Mouse (Mus musculus) erythroblast, adult 5-6 weeks (primary cell): ENCODE measurements around the gene Tmem14a. TPM values are rescaled to one million over a fixed set of nuclear protein-coding genes. Genes with fewer than 3 reads are reported as not detected.
"Not testable (repeated sequence)": the region's sequence is repeated elsewhere in the genome, so short reads cannot be mapped to it uniquely, and the experiment has no call there.

Experiments used
- ATAC-seq: replicated peaks from 2 replicates; pipeline ENCODE4 v1.8.0; 2016; ENCODE audit warnings: moderate number of reproducible peaks, mild to moderate bottlenecking, moderate TSS enrichment, inconsistent platforms; ENCODE audit not compliant: poor library complexity, low FRiP score, severe bottlenecking
- total RNA-seq, 2 experiments: library from RNA; stranded (forward) in 1 of 2; stranded (reverse) in 1 of 2; fragments of 150-400 nt in 1 of 2; fragments of 200-764, 138-1000 nt in 1 of 2; gene quantifications; 2 replicates each; pipeline versions ENCODE4 v1.2.3 to v1.2.4; 2015 to 2017; ENCODE audit warnings: low replicate concordance in 2 of 2

The Tmem14a gene
- total RNA-seq (2015; ENCODE audit: low replicate concordance) (not detected in 2 replicates), total RNA-seq (2017; ENCODE audit: low replicate concordance) (not detected in 2 replicates)

DNA sequence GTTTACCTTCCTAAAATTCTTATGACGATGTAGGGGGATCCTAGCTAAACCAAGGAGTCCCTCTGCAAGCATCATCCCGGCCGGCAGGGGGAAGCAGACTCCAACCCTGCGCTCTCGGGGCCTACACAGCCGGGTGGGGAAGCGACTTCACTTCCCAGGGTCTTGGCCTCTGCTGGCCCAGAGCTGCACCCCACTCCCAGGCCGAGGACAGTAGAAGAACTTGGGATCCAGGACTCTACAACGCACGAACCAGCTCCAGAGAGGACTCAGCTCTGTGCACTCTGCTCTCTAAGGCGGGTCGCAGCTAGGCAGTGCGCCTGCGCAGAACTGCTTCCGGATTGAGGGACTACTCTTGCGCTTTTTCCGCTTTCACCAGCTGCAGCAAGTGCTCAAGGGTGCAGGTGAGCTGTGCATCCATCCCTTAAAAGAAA is at the start of gene Tmem14a:
TSS of gene Tmem14a (plus strand) at position 87 of the 431 bp plus-strand sequence.
- peak; percentile 86 for ATAC-seq

DNA sequence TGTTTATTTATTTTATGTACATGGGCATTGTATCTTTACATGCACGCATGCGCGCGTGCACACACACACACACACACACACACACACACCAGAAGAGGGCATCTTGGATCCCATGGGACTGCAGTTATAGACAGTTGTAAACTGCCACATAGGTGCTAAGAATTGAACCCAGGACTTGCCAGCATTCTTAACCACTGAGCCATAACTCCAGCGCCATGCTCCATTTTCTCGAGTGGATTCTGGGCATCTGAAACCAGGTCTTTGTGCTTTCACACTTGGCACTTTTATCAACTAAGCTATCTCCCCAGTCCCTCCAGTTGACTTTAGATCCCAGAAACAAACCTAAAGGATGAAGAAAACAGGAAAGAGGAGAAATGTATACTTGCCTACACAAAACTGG is 33.2 kb upstream of the Tmem14a start:
- ATAC-seq, result no peak

DNA sequence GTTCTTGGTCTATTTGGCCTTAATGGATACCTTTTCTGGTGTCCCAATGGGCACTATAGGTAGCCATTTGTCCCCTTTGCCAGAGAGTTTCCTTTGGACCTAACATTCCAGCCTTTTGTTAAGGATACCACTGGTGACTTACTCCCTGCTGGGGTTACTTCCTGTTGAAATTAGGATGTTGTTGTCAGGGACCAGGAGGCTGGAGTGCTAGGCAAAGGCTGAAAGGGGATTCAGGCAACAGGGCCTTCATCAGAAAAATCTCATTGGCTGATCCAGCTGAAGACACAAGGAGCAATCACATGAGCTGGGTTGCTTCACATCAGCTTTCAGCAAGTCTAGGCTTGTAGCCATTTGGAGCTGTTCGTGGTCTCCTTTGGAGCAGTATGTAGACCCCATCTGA is 12.1 kb upstream of the Tmem14a start:
- ATAC-seq, result no peak

DNA sequence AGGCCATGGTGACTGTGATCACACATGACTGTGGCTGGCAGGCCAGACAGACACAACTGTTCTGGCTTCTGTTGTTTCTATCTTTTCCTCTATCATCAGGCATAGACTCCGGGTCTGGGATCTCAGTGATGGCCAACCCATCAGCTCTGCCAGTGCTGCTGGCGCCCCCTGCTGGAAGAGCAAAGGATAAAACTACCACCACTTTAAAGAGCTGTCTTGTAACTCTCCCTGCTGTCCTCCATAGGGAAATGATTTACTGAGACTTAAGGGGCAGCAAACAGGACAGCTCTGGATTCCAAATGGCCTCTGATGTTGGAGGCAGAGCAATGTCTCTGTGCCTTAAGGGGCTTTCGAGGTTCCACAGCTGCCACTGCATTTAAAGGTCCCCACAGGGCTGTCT is 4.8 kb upstream of the Tmem14a start:
- ATAC-seq, result peak; percentile 42; the same call in 1 of the 2 replicates

DNA sequence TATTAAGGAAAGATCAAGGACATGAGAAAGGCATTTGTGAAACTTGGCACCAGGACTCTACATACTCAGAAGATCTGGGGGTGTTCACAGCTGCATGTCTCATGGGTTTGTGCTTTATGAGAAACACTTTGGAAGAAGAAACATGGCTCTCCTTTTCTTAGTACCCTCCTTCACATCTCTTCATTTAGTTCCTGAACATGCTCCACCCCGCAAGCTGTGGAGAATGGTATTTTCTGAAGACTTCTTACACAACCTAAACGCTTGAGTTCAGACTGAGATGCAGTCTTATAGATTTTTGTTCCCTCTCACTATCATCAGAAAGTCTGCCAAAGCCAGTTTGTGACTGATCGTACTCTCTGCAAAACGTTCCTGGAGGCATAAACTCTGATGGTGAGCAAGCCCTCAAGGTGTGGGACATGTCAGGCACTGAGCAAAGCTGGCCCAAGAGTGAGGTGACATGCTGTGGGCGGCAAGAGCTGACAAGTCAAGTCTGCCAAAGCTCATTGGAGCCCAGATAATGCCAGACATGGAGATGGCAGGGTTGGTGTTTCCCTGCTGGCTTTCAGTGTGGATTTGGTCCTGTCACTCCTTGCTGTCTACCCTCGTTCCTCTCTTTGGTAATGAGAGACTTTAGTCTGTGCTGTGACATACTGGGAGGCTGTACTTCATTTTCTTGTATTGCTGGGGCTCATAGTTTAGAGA is 4.2 kb upstream of the Tmem14a start:
- ATAC-seq, result not testable (repeated sequence)

DNA sequence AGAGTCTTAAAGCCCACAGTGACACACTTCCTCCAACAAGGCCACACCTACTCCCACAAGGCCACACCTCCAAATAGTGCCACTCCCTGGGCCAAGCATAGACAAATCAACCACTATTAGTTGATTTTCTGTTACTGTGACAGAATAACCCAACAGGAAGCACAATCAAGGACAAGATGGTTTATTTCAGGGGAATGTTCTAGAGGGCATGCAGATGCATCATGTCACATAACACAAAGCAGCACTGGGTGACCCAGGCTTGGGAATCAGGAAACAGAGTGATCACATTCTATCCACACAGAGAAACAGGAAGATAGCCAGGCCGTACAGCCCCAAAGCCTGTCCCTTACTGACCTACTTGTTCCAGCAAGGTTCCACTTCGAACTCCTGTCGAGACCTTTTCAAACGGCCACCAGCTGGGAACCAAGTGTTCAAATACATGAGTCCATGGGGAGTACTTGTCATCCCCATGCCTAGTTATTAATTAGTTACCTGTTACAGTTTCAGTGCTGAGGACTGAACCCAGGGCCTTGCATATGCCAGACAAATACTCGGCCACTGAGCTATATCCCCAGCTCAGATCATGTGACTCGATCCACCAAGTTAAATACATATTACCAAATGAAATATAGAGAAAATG is 9.5 kb downstream of the Tmem14a start:
- ATAC-seq, result no peak

DNA sequence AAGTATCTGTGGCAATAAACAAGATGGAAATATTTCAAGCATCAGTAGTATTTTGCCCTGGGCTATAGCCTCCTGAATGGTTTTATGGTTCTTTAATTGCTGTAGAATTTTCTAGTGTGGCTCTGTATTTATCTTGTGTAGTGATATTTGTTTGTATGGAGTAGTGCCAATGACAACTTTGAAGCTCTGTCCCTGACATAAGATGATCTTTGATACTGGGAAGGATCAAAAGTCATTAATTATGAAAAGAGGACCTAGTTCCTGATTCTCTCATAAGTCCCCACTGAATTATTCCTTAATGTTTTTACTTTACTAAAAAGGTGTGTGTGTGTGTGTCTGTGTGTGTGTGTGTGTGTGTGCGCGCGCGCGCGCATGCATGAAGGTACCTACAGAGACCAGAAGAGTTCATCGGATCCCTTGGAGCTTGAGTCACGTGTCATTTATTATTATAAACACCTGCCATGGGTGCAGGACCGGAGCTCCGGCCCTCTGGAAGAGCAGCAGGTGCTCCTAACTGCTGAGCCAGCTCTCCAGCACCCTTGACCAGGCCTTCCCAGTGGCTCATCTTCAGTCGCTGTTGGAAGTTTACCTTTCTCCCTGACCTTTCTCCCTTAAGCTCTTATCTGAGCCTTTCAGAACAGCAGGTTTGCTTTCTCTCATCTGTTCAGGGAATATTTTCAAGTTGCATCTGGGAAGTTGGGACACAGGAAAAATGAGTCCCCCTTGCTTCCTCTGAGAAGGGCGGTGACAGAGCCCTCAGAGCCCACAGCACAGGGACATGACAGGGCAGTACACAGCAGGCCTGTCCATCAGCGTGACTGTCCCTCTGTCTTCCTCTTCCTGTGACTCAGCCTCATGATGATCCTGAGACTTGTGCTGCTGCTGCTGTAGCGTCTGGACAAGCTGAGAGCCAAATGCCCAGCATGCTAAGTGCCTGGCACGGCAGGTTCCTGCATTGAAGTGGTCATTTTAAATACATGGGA is 10.7 kb downstream of the Tmem14a start:
- ATAC-seq, result not testable (repeated sequence)

DNA sequence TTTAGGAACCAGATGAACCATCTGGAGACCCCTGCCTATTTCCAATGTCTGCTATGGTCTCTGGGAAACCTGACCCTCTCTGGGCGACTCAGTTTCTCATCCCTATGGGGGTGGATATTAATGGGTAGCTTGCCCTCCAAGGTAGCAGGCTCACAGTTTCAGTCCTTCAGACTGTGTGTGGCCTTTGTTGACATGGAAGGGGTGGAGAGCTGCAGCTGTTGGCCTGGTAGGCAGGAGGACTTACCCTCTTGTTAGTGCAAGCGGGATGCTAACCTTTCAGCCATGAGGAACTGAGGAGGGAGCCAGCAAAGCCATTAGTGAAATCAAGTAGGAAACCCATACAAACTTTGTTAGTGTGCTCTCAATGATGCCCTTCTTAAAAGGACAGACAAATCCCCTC is 12.0 kb downstream of the Tmem14a start:
- ATAC-seq, result no peak

DNA sequence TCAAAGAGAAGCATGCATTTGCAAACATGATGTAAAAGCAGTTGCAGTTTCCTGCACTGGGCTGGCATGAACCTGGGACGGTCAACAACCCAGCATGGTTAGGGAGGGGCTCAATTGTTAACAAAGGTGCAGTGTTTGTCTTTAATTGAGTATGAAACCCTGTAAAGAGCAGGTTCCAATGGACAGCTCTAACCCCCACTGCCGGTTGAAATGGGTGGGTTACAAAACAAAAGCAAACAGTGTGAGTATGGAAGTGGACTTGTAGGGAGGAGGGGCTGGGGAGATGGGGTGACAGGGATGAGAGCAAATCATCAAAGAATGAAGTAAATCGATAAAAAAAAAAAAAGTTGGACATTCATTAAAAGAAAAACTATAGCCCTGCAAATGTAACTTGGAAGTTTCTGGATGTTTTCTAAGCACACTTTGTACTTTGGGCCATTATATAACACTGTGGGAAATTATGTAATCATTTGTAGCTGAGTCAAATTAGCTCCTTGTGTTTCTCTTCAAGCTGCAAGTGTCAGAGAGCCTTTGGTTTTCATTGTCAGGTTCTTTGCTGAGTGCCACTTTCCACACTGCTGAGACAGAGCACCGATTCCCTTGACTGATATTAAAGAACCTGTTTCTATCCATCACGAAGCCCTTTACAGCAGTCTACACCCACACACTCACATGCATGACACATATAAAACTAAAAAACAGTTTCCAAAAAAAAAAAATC is 13.5 kb downstream of the Tmem14a start:
- no peak for ATAC-seq

DNA sequence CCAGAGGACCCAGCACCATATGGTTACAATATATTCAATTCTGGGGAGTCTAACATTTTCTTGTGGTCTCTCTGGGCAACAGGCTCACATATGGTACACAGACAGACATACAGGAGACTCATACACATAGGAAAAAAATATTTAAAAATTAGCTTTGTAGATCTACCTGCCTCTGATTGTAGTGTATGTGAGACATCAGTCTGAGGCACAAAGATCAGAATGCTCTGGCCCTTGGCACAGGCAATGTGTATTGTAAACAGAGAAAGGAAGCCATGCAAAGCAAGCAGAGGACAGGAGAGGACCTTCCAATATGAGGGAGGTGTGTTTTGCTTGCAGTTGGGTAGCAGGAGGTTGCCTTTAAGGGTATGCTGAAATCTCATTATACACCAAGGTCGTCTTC is 14.1 kb downstream of the Tmem14a start:
- no peak for ATAC-seq

DNA sequence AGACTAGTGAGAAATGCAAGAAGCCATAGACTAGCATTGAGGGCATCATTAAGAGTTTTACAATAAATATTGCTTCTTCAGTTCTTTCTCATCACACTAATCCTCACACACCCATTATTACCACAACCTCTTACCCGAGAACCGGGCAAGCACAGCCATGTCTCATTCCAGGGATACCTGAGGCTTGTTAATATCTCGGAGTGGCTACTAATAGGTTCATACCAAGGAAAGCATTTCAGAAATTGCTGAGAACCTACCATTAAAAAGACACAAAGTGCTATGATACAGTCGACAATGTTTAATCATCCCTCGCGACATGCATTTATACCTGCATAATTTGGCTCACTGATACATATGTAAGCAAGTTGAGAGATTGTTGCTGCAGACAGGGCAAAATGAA is 17.0 kb downstream of the Tmem14a start:
- no peak for ATAC-seq

DNA sequence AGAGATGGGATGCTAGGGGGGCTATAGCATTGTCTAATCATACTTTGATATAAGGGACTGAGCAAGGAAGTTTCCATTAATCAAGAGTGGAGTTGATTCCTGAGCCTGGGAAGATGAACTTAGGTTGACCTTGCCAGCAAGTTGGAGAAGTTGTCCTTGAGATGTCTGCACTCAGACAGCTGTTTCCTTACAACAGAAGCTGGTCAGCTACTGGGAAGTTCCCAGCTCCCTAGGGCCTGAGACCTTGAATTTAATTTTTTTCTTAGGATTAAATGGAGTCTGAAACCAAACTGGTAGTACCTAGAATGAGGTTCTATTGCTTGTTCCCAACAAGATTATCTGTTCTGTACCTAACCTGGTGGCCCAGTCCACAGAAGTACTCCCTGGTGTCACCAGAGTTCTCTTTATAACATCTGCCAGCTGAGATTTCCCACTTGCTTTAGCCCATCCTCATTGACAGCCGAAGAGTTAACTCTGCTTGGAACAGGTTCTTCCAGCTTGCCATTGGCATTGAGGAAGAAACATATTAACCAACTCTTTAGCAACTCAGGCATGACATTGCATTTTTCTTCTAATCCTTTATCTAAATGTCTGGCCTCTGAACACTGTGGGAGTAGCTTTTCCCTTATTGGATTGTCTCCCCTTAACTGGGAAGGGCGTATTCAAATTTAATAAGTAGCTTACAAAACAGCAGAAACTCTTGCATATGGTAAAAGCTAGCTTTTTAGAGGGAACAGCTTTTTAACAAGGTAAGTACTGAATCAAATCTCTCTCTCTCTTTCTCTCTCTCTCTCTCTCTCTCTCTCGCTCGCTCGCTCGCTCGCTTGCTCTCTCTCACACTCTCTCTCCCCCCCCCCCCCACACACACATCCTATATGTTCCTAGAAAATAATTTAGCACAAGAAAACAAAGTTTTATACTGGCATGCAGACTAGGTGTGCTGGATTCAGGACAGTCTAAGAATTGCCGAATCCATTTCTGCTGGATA is 21.8 kb downstream of the Tmem14a start, which contains the start of gene Gsta3:
TSS of gene Gsta3 (plus strand) at position 679 of the 988 bp plus-strand sequence.
- ATAC-seq, result no peak

DNA sequence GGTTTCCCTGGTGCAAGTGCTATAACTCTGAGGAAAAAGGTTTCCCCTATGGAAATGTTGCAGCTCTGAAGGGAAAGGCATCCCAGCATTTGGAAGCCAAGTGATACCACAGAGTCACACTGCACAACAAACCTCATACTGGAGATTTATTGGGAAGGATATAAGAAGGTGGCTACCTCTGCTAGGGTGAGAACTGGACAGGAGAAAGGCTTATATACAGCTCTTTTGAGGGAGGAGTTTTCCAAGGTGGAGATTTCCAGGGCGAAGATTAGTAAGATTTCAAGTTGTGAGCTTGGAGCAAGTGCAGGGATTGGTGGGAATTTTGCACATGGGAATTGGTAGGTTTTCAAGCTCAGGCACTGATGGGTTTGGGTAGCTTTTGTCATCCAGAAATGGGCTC is 22.7 kb downstream of the Tmem14a start:
- ATAC-seq, result no peak

DNA sequence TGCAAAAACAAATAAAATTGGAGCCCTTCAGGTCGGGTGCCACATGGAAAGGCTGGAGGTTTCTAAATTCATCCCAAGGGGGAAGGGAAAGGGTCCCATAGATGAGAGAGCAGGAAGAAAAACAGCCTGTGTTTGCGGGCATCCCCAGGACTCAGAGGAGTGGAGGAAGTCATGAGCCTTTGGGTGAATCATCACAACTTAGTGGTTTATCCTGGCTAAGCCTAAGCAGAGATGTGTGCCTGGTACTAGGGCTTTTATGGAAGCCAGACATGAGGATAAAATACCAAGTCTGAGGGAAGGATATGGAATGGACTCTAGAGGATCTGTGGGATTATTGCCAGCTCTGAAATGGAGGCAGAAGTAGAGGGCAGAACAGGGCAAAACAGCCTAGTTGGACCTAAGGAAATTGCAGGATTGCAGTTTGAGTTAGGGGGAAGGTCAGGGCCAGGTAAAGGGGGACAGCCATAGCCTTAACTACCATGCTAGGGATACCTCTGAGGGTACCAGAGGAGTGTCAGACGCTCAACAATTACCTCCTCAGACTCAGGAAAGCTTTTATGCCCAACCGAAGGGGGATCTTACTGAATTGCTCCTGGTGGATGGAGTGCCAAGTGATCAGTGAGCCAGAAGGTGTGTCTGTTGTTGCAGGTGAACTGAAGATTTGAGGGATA is 26.1 kb downstream of the Tmem14a start:
- ATAC-seq, result no peak

DNA sequence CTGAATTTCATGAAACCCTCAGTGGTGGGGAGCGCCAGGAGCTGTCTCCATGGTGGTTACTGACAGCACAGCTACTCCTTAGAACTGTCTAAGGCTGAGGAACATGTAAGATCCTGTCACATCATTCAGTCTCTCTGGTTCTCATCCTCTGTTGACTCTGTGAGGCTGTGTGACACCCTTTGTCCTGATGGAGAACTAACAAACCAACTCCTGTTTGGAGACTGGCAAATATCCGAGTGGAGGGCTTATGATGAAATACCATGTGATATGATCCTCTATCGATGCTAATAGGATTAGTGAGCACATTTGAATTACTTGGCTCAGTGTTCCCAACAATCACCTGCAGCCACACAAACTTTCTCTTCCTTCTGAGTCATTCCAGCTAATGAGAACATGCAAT is 27.8 kb downstream of the Tmem14a start:
- ATAC-seq, result no peak

DNA sequence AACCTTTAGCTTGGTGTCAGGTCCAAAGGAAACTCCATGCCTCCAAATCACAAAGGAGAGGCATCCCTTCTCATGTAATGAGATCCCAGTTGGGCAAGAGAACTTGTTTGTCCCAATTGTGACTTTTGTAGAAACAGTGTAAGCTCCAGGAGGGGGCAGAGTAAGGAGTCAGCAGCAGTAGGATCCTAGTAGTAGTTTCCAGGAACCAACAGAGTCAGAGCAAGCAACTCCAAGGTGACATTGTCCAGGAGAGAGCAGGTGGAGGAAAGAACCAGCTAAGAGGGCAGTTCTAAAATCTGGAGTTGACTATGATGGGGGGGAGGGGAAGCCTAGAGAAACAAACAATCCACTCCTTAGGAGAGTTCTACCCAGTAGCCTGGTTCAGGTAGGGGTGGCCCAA is 29.5 kb downstream of the Tmem14a start:
- ATAC-seq, result no peak

DNA sequence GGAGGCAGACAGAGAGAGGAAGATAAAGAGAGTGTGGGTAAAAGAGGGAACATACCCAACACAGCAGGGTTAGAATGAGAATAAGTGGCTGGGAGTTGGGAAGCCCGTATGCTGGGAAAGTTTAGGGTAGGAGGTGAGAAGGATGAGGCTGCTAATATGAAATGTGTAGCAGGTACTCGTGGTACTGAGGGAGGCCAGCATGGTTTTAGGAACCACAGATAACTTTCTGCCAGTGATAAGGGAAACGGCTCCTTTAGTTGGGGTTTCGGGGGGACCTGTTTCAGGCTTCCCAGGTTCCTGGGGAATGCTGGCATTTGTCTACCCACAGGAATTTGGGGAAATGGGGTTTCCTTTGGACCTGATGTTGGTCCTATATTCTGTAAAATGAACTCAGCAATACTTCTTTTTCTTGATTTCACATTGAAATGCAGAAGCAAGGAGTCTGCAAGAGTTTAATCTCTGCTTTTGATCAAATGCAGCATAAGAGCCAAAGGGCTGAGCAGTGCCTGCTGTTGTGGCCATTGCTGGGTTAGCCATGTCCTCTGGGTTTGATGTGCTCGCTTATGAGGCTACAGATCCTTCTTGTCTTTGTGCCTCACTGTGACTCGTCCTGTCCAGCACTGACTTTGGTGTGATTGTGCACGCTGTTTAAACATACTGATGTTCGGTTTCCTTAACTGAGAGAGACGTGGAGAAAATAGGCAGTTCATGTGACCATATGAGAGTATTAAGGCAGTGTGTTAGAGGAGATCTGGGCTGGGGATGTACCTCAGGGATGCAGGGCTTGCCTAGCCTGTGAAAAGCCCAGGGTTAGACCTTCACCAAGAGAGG is 30.4 kb downstream of the Tmem14a start:
- ATAC-seq, result no peak
